Comparison of ENCODE assay signal across 8 mouse cellular contexts in genomic region chr1:189867497-189867896, GRCm38 (mm10). TPM values are rescaled to one million over a fixed set of nuclear protein-coding genes. Genes with fewer than 3 reads are reported as not detected.
DNase-seq lines count a peak whose midpoint lies in the region; ATAC-seq lines count a peak whose summit lies in the region.

No protein-coding gene starts in this region.

- peaks cover 78% of the 10 kb centered on the region for H3K36me3 ChIP-seq in embryonic facial prominence, embryonic 13.5 days
- H3K36me3 ChIP-seq in intestine, embryonic 15.5 days = peaks cover 8% of the 10 kb centered on the region

- 0 out of 2 replicates have a peak overlapping the region, but pooled peaks have one; percentile 39 for H3K27ac ChIP-seq in embryonic facial prominence, embryonic 13.5 days
- peak overlapping the region; percentile 55 for H3K27ac ChIP-seq in intestine, embryonic 15.5 days

- no peak overlapping the region for H3K4me2 ChIP-seq in embryonic facial prominence, embryonic 13.5 days
- peak overlapping the region; percentile 43 for H3K4me2 ChIP-seq in intestine, embryonic 15.5 days (replicated peaks)

- intact Hi-C loops in gastrocnemius, postnatal 36 days (cut with DNase I) = no loop called here

- ATAC-seq in embryonic facial prominence, embryonic 13.5 days (ENCODE audit: insufficient number of reproducible peaks, insufficient read depth, low FRiP score, low TSS enrichment, low read depth) = no peak
- peak; percentile 89 for ATAC-seq in intestine, embryonic 15.5 days

- DNase-seq in NIH3T3 (ENCODE audit: low read depth) (peak; percentile 32), adipocyte (ENCODE audit: low spot score) (no peak)
- peak; percentile 90 to 92 for DNase-seq in lung, adult 18-20 months
- DNase-seq in cerebellum, adult 9-11 months = no peak
- no peak for DNase-seq in gastrocnemius, postnatal 36 days
- DNase-seq in cerebellum, adult 18-20 months = no peak

- no peak overlapping the region for H3K4me3 ChIP-seq in embryonic facial prominence, embryonic 13.5 days
- no peak overlapping the region for H3K4me3 ChIP-seq in intestine, embryonic 15.5 days (replicated peaks)

- H3K9ac ChIP-seq in embryonic facial prominence, embryonic 13.5 days = no peak overlapping the region
- H3K9ac ChIP-seq in intestine, embryonic 15.5 days = no peak overlapping the region

- H3K9me3 ChIP-seq in embryonic facial prominence, embryonic 13.5 days = no peaks in the 10 kb centered on the region
- no peaks in the 10 kb centered on the region for H3K9me3 ChIP-seq in intestine, embryonic 15.5 days

- WGBS in embryonic facial prominence, embryonic 13.5 days = 74% methylated on average over 9 of the region's 9 CpGs
- WGBS in intestine, embryonic 15.5 days = 43% methylated on average over 9 of the region's 9 CpGs

- H3K4me1 ChIP-seq in embryonic facial prominence, embryonic 13.5 days = peaks cover 13% of the 10 kb centered on the region
- peaks cover 15% of the 10 kb centered on the region for H3K4me1 ChIP-seq in intestine, embryonic 15.5 days (replicated peaks)

- no peaks in the 10 kb centered on the region for H3K27me3 ChIP-seq in embryonic facial prominence, embryonic 13.5 days
- H3K27me3 ChIP-seq in intestine, embryonic 15.5 days (replicated peaks) = no peaks in the 10 kb centered on the region

RNA-seq across cellular contexts. Expression of gene Smyd2, which starts 54.7 kb away (rescaled TPM):
- polyA plus RNA-seq in embryonic facial prominence, embryonic 13.5 days (2015; fragmentation: Nextera tagmentation; extraction: Ambion mirVana) = 93.3 and 98.4 TPM in 2 replicates
- 101 and 112 TPM in 2 replicates for polyA plus RNA-seq in intestine, embryonic 15.5 days (2015; fragmentation: Nextera tagmentation; extraction: Ambion mirVana)
- 100 to 1,000 TPM; 276 to 290 TPM for total RNA-seq in gastrocnemius, postnatal 36 days (2021)

Comparison
In these comparisons a context has a peak if more than half of its experiments do, and no peak if none do; other contexts are left out.
1. DNase-seq: peak in NIH3T3 (single experiment) and lung, adult 18-20 months (2 of 2); none in cerebellum, adult 9-11 months (single experiment), gastrocnemius, postnatal 36 days (0 of 2), cerebellum, adult 18-20 months (0 of 2) and adipocyte (single experiment).